Mouse (Mus musculus): ENCODE results near the gene Glp2r. TPM values are rescaled to one million over a fixed set of nuclear protein-coding genes. Genes with fewer than 3 reads are reported as not detected.

Gene Glp2r
- polyA plus RNA-seq, 1 experiment from 2014 or later, result 4.0 TPM

- Histone ChIP-seq H3K9ac (no peak overlapping the region), H3K4me2 (replicated peaks) (no peak overlapping the region), H3K4me3 (replicated peaks) (no peak overlapping the region), H3K4me1 (replicated peaks) (no peaks in the 10 kb centered on the region), H3K36me3 (no peaks in the 10 kb centered on the region), H3K27me3 (replicated peaks) (no peaks in the 10 kb centered on the region), H3K9me3 (no peaks in the 10 kb centered on the region), H3K27ac (no peak overlapping the region)
- no peak for ATAC-seq
- 76% methylated on average over 9 of the region's 9 CpGs for WGBS
Measured at GRCm38 (mm10) chr11:67612158-67612839, 158.7 kb downstream of the Glp2r start.

Other genes starting within 250 kb of the Glp2r start
- gene Rcvrn, start 75.8 kb downstream of the Glp2r start, polyA plus RNA-seq (2015; fragmentation: Nextera tagmentation; extraction: Ambion mirVana), result not detected in 2 replicates
- 0.24 TPM in 1 of 2 replicates, not detected in the other for gene Gsg1l2, start 3.5 kb upstream of the Glp2r start, polyA plus RNA-seq (2015; fragmentation: Nextera tagmentation; extraction: Ambion mirVana)
- gene Dhrs7c, start 27.0 kb upstream of the Glp2r start, polyA plus RNA-seq (2015; fragmentation: Nextera tagmentation; extraction: Ambion mirVana), result 0.16 TPM in 1 of 2 replicates, not detected in the other
- gene Usp43, start 151.0 kb upstream of the Glp2r start, polyA plus RNA-seq (2015; fragmentation: Nextera tagmentation; extraction: Ambion mirVana), result 5.2 and 5.4 TPM in 2 replicates
- gene Cfap52, start 194.5 kb upstream of the Glp2r start, polyA plus RNA-seq (2015; fragmentation: Nextera tagmentation; extraction: Ambion mirVana), result 1.1 and 1.3 TPM in 2 replicates
- gene Stx8, start 195.0 kb upstream of the Glp2r start, polyA plus RNA-seq (2015; fragmentation: Nextera tagmentation; extraction: Ambion mirVana), result 51.8 and 59.7 TPM in 2 replicates

Measured in intestine, embryonic 15.5 days (tissue).